Comparison of ENCODE assay signal across 16 mouse cellular contexts in genomic region chr13:74019006-74019405, GRCm38 (mm10). TPM values are rescaled to one million over a fixed set of nuclear protein-coding genes. Genes with fewer than 3 reads are reported as not detected.
DNase-seq lines count a peak whose midpoint lies in the region; ATAC-seq lines count a peak whose summit lies in the region.
"Not testable (repeated sequence)": the region's sequence is repeated elsewhere in the genome, so short reads cannot be mapped to it uniquely, and the experiment has no call there.
"Had no signal": no experiment of that assay in that cellular context is flagged by ENCODE, and none has a peak within 500 bp of the region (broad histone marks: within the 10 kb centered on the region; RNA-seq: fewer than 3 reads in every experiment).

No protein-coding gene starts in this region.

- WGBS in limb, embryonic 15.5 days, result 65% methylated on average over 8 of the region's 8 CpGs
- WGBS in stomach, embryonic 16.5 days, result 77% methylated on average over 8 of the region's 8 CpGs

- H3K27me3 ChIP-seq in limb, embryonic 15.5 days; stomach, embryonic 16.5 days (ENCODE audit: control insufficient read depth, insufficient read depth, low read length): not testable (repeated sequence)

- not testable (repeated sequence) for H3K4me1 ChIP-seq in limb, embryonic 15.5 days; stomach, embryonic 16.5 days (ENCODE audit: control insufficient read depth, insufficient read depth, low read length)

- peak; percentile 24 to 37 for DNase-seq in cerebellum, postnatal 10 days
- DNase-seq in fat pad, adult 2 months (ENCODE audit: extremely low read depth, low read depth, low spot score), result peak; percentile 28
- peak; percentile 16 for DNase-seq in lung, postnatal 25 days (ENCODE audit: low spot score)

- not testable (repeated sequence) for H3K4me2 ChIP-seq in limb, embryonic 15.5 days; stomach, embryonic 16.5 days (ENCODE audit: low read depth, low read length)

- H3K9me3 ChIP-seq in limb, embryonic 15.5 days; stomach, embryonic 16.5 days (replicated peaks; ENCODE audit: control insufficient read depth, low read length): not testable (repeated sequence)

- not testable (repeated sequence) for H3K27ac ChIP-seq in limb, embryonic 15.5 days; stomach, embryonic 16.5 days (ENCODE audit: low read length)

- H3K9ac ChIP-seq in limb, embryonic 15.5 days; stomach, embryonic 16.5 days (ENCODE audit: low read length): not testable (repeated sequence)

- 0 out of 2 replicates have a peak, but pooled peaks have one; percentile 22 for ATAC-seq in limb, embryonic 15.5 days (ENCODE audit: insufficient number of reproducible peaks, low FRiP score, low TSS enrichment, low read depth)
- ATAC-seq in stomach, embryonic 16.5 days (ENCODE audit: insufficient read depth, low FRiP score), result peak; percentile 30; the same call in 1 of the 2 replicates

- not testable (repeated sequence) for H3K4me3 ChIP-seq in limb, embryonic 15.5 days; stomach, embryonic 16.5 days (replicated peaks; ENCODE audit: low read length)

- not testable (repeated sequence) for H3K36me3 ChIP-seq in limb, embryonic 15.5 days; stomach, embryonic 16.5 days (ENCODE audit: control insufficient read depth, insufficient read depth, low read length)

RNA-seq across cellular contexts. Expression of gene Tppp, which starts 9.8 kb away (rescaled TPM):
- polyA plus RNA-seq in limb, embryonic 15.5 days (2015; fragmentation: Nextera tagmentation; extraction: Ambion mirVana), result 1.8 and 3.3 TPM in 2 replicates
- 5.3 and 6.8 TPM in 2 replicates for polyA plus RNA-seq in stomach, embryonic 16.5 days (2015; fragmentation: Nextera tagmentation; extraction: Ambion mirVana)
- polyA plus RNA-seq: G1E had no signal

RNA-seq across cellular contexts. Expression of gene Cep72, which starts 43.1 kb away (rescaled TPM):
- polyA plus RNA-seq in limb, embryonic 15.5 days (2015; fragmentation: Nextera tagmentation; extraction: Ambion mirVana), result 10.7 and 10.9 TPM in 2 replicates
- polyA plus RNA-seq in stomach, embryonic 16.5 days (2015; fragmentation: Nextera tagmentation; extraction: Ambion mirVana), result 11.6 and 13.1 TPM in 2 replicates

RNA-seq across cellular contexts. Expression of gene Zdhhc11, which starts 55.4 kb away (rescaled TPM):
- not detected in 2 replicates for polyA plus RNA-seq in limb, embryonic 15.5 days (2015; fragmentation: Nextera tagmentation; extraction: Ambion mirVana)
- not detected in 2 replicates for polyA plus RNA-seq in stomach, embryonic 16.5 days (2015; fragmentation: Nextera tagmentation; extraction: Ambion mirVana)
- polyA plus RNA-seq: activated CD4-positive, CD25-positive, alpha-beta regulatory T cell, adult 4 months; CD4-positive, CD25-positive, alpha-beta regulatory T cell, adult 4 months; cerebellum, adult 2 months; embryonic facial prominence, embryonic 11.5 days; embryonic facial prominence, embryonic 13.5 days; forebrain, embryonic 10.5 days; forebrain, embryonic 12.5 days; forebrain, embryonic 14.5 days; forebrain, embryonic 16.5 days; G1E; Patski had no signal
